Mouse (Mus musculus): ENCODE results near the gene Gxylt1. TPM values are rescaled to one million over a fixed set of nuclear protein-coding genes. Genes with fewer than 3 reads are reported as not detected.

Gene Gxylt1
- polyA plus RNA-seq (2017; shearing (Covaris generic)): 4.4 TPM

DNA sequence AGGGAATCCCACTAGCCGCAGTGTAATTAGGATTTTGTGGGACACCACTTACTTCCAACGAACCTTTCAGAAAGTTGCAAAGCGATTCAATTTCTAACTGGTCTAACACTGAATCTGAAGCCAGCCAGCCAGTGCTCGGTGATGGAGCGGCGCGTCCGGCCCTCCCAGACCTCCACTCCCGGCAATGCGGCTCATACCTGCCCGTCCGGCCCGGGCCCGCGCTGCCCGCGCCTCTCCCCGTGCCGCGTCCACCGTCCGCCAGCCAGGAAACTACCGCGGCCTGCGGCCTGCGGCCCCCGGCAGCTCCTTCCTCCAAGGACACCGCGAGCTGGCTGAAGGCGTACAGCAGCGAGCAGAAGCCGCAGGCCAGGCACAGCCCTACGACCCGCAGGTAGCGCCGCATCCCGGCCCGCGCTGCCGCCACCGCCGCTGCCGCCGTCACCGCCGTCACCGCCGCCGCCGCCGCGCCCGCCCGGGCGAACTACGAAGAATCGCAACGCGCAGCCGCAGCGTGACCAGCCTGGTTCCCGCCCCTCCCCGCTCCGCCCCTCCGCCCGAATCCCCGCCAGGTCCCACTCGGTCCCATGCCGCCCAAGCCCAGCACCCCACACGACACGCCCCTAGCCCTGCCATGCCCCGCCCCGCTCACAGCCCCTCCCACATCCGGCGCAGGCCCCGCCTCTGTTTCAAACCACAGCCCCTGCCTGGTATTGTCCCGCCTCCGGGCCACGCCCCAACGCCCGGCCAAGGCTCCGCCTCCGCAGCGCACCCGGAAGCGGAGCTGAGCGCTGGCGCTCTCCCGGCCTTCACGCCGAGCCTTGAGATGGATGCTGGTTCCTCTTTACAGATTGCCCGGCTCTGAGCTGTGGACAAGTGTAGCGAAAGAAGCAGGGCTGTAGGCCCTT, at the start of gene Gxylt1:
TSS of gene Gxylt1 (minus strand) at position 501 of the 905 bp plus-strand sequence.

Other genes starting within 250 kb of the Gxylt1 start
- gene Yaf2, start 61.8 kb upstream of the Gxylt1 start, polyA plus RNA-seq (2017; shearing (Covaris generic)): 22.8 TPM
- 63.8 TPM for gene Zcrb1, start 123.2 kb upstream of the Gxylt1 start, polyA plus RNA-seq (2017; shearing (Covaris generic))
- 52.2 TPM for gene Pphln1, start 123.2 kb upstream of the Gxylt1 start, polyA plus RNA-seq (2017; shearing (Covaris generic))

All from inflammation-experienced regulatory T-cells, adult 16 weeks (primary cell).